Mouse (Mus musculus) layer of hippocampus, postnatal 10 days (tissue): ENCODE data around the gene Efcab3. TPM values are rescaled to one million over a fixed set of nuclear protein-coding genes. Genes with fewer than 3 reads are reported as not detected.

Source experiments
- DNase-seq, 2 experiments: peaks; one replicate each; pipeline ENCODE4 v3.0.0; 2021; ENCODE audit warnings: low spot score in 2 of 2
- total RNA-seq, 2 experiments: library from RNA; stranded (reverse); gene quantifications; 2 replicates each; pipeline ENCODE4 v1.2.3; 2021

The Efcab3 gene
- total RNA-seq, 2 experiments from 2014 or later, result 0.94 to 1.4 TPM

DNA sequence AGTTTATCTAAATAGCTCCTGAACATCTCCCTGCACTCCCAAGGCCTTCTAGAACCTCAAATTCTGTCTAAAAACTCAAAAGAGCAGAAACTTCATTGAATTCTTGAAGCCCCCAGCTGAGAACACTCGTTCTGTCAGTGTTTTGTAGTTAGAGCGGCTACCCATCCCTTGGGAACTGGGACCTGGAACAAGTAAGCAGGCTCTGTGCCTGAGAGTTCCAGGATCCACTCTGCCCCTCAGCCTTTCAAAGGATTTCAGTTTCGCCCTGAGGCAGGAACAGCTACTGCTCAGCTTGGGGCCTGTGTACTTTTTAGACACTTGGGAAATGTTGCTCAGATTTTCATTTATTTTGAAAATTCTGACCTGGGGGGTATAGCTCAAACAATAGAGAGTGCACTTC is 83.2 kb downstream of the Efcab3 start, which contains the start of gene Gm10842:
TSS of gene Gm10842 (plus strand) at position 301 of the 400 bp plus-strand sequence.
- no peak for DNase-seq

DNA sequence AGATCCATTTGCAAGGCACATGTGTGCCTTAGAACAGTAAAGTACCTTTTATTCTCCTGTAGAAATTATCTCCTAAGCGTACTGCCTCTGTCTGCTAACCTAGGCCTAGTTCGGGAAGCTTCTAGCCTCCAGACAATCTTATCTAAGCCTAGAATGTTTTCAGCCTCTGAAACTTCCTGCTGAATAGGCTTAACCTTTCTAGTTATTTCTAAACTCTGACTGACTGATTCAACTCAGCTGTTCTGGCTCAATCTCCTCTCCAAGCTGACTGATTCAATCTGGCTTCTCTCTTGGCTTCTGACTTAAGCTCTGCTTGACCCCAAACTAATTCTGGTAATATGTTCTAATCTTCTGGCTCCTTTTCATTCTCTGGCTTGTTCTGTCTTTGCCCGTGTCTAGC is 86.0 kb downstream of the Efcab3 start:
- DNase-seq, result no peak

DNA sequence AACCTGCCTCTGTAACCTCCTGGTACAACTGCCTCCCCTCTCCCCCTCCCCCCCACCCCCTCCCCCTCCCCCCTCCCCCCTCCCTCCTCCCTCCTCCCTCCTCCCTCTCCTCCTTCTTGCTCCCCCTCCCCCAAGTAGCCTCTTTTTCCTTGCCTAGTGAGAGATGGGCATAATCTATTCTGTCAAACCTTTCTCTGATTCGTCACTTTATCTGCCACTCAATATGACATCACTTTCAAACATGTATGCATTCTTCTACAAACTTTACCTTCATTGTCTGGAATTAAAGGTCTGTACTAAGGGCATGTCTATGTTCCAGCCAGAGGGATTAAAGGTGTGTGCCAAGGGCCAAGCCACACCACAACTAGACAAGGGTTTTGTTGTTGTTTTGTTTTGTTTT is 86.4 kb downstream of the Efcab3 start:
- no peak for DNase-seq

GRCm38 (mm10) chr11:105150691-105151090 is 87.3 kb downstream of the Efcab3 start:
- no peak for DNase-seq

DNA sequence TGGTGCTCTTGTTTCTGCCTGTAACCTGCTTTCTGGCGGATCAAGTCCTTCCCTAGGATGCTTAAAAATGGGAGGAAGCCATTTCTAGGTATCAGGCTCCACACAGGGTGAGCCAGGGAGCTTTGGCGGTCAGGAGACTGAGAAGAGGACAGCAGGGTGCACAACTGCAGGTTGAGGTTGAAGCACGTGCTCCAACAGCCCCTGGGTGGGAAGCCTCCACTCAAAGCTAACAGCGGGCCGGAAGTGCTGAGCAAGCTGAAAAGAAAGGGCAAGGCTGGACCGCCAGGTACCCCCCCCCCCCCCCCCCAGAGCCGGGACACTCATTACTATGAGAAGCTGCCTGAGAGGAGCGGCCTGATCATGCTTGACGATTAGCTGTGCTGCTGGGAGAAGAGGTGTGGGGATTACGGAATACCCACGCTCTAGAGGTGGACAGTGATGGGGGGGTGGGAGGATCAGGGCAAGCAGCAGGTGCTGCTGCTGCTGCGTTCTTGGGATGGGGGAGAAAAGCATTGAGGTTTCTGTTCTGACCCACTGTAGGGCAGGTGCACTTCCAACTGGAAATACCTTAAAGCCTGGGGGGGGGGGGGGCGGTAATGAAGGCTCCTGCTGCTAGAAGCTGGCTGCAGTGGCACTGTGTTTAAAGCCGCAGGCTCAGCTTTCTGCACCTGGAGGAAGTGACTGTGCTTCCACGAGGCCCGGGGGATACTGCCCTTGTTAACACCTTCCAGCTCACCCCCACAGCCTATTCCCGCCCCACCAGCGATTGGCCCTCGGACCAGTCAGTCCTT is 88.0 kb downstream of the Efcab3 start:
- no peak for DNase-seq

DNA sequence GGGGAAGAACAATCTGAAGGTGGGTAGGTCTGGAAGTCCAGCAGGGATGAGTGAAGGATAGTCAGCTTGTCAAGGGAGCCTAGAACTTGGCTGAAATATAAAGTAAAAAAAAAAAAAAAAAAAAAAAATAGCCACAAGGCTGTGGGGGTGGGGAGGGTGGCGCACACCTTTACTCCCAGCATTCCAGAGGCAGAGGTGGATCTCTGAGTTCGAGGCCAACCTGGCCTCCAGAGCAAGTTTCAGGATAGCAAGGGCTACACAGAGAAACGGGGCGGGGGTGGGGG is 88.6 kb downstream of the Efcab3 start:
- DNase-seq, result no peak

- no peak for DNase-seq
Measured at GRCm38 (mm10) chr11:105152357-105152899, 89.0 kb downstream of the Efcab3 start.

DNA sequence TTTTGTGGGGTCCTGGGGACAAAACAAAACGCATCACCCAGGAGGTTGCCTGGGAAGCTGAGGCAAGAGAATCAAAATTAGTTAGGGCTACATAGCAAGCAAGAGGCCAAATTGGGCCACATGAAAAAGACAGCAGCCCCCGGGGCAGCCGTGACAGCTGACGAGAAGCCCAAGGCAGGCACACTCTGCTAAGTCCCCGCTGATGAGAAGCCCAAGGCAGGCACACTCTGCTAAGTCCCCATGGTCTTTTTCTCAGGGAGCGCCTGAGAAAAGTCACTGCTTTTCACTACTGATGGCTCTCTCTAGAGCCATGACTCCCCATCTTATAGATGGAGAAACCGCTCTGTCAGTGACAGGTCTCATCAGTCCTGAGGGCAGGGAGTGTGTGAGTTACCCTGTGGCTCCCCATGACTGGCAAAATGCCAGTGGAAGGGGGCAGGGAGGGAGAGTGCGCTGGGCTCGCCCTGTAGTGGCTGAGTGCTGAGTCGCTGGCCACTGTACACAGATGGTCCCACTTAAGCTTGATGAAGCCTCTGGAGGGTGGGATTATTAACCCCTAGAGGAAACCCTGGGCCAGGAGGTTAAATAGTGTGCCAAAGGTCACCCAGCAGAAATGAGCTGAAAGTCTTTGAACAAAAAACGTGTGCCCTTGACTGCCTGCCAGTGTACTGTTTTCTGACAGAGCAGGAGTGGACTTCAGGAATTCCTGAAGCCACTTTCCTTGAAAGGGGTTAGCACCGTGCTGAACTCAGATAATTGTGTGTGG is 89.9 kb downstream of the Efcab3 start:
- no peak for DNase-seq

- no peak for DNase-seq
Measured at GRCm38 (mm10) chr11:105155915-105156314, 92.5 kb downstream of the Efcab3 start.

DNA sequence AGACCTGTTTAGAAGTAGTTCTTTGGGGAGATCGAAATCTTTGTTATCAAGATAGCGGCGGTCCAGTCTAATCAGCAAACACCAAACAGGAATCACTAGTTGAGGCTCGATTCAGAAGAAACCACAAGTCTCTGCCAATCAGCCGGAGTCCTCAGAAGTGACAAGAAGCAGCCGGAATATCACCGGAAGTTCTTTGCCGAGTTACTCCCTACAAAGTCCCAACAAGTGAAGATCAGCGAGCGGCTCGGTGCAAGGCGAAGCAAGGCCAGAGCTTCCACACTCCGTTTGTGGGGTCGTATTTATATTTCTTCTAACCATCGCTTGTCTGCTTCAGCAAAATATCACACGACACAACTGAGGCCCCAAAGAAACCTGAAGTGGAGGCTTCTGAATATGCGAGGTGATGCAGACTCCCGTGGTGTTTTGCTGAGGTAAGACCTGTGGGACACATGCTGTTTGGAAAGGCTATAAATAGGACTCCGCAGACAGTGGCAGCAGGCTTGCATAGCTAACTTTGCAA is 93.4 kb downstream of the Efcab3 start:
- no peak for DNase-seq

- no peak for DNase-seq
Measured at GRCm38 (mm10) chr11:105158047-105158446, 94.7 kb downstream of the Efcab3 start.

DNA sequence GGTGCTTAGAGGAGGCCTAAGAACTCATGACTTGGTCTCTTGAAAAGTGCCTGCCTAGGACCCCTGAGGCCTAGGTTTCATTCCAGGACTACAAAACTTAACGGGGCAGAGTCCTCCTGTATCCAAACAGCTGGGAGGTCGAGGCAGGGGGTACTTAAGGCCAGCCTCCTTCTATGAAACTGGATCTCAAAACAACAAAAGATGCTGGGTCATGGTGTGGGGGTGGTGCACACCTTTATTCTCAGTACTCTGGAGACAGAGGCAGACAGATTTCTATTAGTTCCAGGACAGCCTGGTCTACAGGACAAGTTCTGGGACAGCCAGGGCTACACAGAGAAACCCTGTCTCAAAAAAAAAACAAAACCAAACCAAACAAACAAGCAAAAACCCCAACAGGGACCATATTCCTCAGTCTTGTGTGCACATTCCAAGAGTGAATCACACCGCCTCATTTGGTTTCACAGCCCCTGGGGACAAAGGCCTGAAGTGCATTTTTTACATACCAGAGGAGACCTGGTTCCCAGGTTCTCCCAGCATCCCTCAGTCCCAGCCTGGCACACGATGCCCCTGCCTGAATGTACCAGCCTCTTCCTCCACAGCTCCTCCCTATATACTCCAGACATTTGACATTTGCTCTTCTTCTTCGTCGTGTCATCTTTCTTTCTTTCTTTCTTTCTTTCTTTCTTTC is 96.4 kb downstream of the Efcab3 start:
- no peak for DNase-seq

DNA sequence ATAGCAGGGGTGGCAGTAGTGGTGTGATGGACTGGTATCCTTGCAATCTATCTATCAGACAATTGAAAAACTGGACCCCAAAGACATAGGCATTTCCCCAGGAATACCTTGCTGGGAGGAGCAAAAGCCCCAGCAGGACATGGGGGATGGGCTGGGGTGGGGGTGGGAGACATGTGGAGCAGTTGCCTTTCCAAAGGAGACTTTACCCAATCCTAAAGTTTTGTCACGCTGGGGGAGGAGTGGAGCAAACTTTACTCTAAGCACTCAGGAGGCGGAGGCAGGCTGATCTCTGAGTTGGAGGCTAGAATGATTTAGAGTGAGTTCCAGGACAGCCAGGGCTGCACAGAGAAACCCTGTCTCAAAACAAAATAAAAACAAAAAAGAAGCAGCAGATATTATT is 98.0 kb downstream of the Efcab3 start:
- no peak for DNase-seq

DNA sequence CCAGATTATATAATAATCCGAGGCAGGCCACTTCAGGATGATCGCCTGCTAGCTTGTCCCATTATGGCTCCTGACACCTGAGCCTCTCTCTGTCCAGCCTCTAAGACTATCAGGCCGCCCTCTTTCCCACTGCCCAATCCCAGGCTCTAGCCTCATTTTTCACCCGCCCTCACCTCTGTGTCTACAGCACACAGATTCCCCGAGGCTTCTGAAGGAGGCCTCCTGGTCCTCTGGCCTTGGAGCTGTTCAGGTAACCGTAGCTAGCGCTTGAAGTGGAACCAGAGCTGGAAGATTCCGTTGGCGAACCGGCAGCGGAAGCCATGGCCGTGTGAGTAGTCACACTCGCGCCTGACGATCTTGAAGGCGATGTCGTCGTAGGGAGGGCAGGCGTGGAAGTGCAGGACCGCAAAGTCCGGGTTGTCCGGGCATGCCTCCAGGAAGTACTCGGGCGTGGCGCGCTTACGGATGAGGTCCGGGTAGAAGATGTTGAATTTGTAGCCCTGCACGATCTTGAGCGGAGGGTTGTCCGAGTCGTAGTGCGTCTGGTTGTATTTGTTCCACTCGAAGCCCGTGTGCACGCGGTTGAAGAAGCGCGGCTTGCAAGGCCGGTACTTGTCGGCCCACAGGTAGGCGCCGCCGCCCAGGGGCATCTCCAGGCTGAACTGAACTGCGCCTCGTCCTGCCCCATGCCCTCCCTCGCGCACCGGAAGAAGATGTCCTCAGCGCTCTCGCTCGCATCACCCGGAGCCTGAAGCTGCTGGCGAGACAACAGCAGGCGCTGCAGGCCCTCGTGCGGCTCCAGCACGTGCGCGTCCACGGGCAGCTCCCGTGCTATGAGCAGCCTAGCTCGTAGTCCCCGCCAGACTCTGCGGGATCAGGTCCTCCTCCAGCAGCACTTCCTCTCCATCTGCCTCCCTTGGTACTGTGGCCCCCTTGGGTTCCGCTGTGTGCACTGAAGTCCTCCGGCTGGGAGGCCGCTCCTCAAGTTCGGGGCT is 101.4 kb downstream of the Efcab3 start:
- DNase-seq, result no peak

GRCm38 (mm10) chr11:105166780-105167179 is 103.4 kb downstream of the Efcab3 start:
- DNase-seq, result no peak

Other genes with a start within 250 kb of the Efcab3 start
- gene Mettl2, start 62.8 kb downstream of the Efcab3 start, total RNA-seq, result 10 to 100 TPM; 19.1 to 21.6 TPM
- gene Gm10842, start 83.3 kb downstream of the Efcab3 start, total RNA-seq, result not detected
- gene Tlk2, start 115.2 kb downstream of the Efcab3 start, total RNA-seq, result 10 to 100 TPM; 46.9 to 51.2 TPM
- 1 to 10 TPM; 8.9 to 9.3 TPM for gene Mrc2, start 229.1 kb downstream of the Efcab3 start, total RNA-seq